Mouse (Mus musculus) cerebellum, adult 2 months (tissue): ENCODE measurements around the gene Gstz1.

ENCODE experiments used
- CTCF ChIP-seq: fragments of 200-500 bp; IDR thresholded peaks from 2 replicates; pipeline ENCODE4 v1.5.1; 2011; ENCODE audit warnings: low read depth, mild to moderate bottlenecking, control low read depth, low read length, moderate library complexity, borderline replicate concordance; ENCODE audit not compliant: insufficient read depth
- POLR2A ChIP-seq: fragments of 200-500 bp; IDR thresholded peaks from 2 replicates; pipeline ENCODE4 v1.6.1; 2011; ENCODE audit warnings: low read length, control low read depth, borderline replicate concordance; ENCODE audit not compliant: insufficient read depth

GRCm38 (mm10) chr12:87193008-87193407 is 46.0 kb downstream of the Gstz1 start:
- TF ChIP-seq POLR2A (no peak), CTCF (no peak)
